Mouse (Mus musculus): ENCODE results near the gene Tbx2. TPM values are rescaled to one million over a fixed set of nuclear protein-coding genes. Genes with fewer than 3 reads are reported as not detected.
A peak's percentile ranks its signal among the peaks of the same experiment; 100 is the strongest.

Tbx2 gene
- total RNA-seq, 2 experiments from 2014 or later: 3.0 to 3.9 TPM

- DNase-seq (ENCODE audit: low spot score in 2 of 2): no peak
Observed at GRCm38 (mm10) chr11:85839258-85840030, 7.1 kb downstream of the Tbx2 start.

- DNase-seq (ENCODE audit: low spot score in 2 of 2): no peak
Observed at GRCm38 (mm10) chr11:85840031-85840802, 7.9 kb downstream of the Tbx2 start.

- DNase-seq (ENCODE audit: low spot score in 2 of 2): no peak
Observed at GRCm38 (mm10) chr11:85840803-85841145, 8.4 kb downstream of the Tbx2 start.

- DNase-seq (ENCODE audit: low spot score in 2 of 2): no peak
Observed at GRCm38 (mm10) chr11:85841211-85841681, 8.9 kb downstream of the Tbx2 start.

- DNase-seq (ENCODE audit: low spot score in 2 of 2): peak; percentile 74 to 83
Observed at GRCm38 (mm10) chr11:85841980-85842379, 9.6 kb downstream of the Tbx2 start.

- no peak for DNase-seq (ENCODE audit: low spot score in 2 of 2)
Observed at GRCm38 (mm10) chr11:85842596-85843346, 10.4 kb downstream of the Tbx2 start.

- DNase-seq (ENCODE audit: low spot score in 2 of 2): peak; percentile 71
Observed at GRCm38 (mm10) chr11:85843347-85843692, 11.0 kb downstream of the Tbx2 start.

GRCm38 (mm10) chr11:85844144-85844965 lies 12.0 kb downstream of the Tbx2 start:
- DNase-seq (ENCODE audit: low spot score in 2 of 2): peak; percentile 87 to 91

GRCm38 (mm10) chr11:85844971-85845370 lies 12.6 kb downstream of the Tbx2 start:
- DNase-seq (ENCODE audit: low spot score in 2 of 2): no peak

- no peak for DNase-seq (ENCODE audit: low spot score in 2 of 2)
Observed at GRCm38 (mm10) chr11:85845921-85846320, 13.6 kb downstream of the Tbx2 start.

GRCm38 (mm10) chr11:85846509-85846908 lies 14.2 kb downstream of the Tbx2 start:
- no peak for DNase-seq (ENCODE audit: low spot score in 2 of 2)

GRCm38 (mm10) chr11:85849037-85849436 lies 16.7 kb downstream of the Tbx2 start:
- DNase-seq (ENCODE audit: low spot score in 2 of 2): peak; percentile 71 to 76

- DNase-seq (ENCODE audit: low spot score in 2 of 2): no peak
Observed at GRCm38 (mm10) chr11:85850233-85850632, 17.9 kb downstream of the Tbx2 start, which contains the start of gene Gm11444. Gene Gm11444, minus strand, starts transcription at chr11:85850333.

- DNase-seq (ENCODE audit: low spot score in 2 of 2): peak; percentile 8 to 16
Observed at GRCm38 (mm10) chr11:85850758-85851157, 18.4 kb downstream of the Tbx2 start.

- DNase-seq (ENCODE audit: low spot score in 2 of 2): peak in 1 of 2 experiments; percentile 10
Observed at GRCm38 (mm10) chr11:85857997-85858698, 25.8 kb downstream of the Tbx2 start.

GRCm38 (mm10) chr11:85864363-85864762 lies 32.0 kb downstream of the Tbx2 start:
- DNase-seq (ENCODE audit: low spot score in 2 of 2): no peak

GRCm38 (mm10) chr11:85876059-85876788 lies 43.9 kb downstream of the Tbx2 start:
- no peak for DNase-seq (ENCODE audit: low spot score in 2 of 2)

- DNase-seq (ENCODE audit: low spot score in 2 of 2): no peak
Observed at GRCm38 (mm10) chr11:85884498-85884897, 52.1 kb downstream of the Tbx2 start.

- DNase-seq (ENCODE audit: low spot score in 2 of 2): no peak
Observed at GRCm38 (mm10) chr11:85885665-85886428, 53.5 kb downstream of the Tbx2 start, which contains the start of gene Tbx4. Gene Tbx4, plus strand, starts transcription at chr11:85886422.

Data from layer of hippocampus, postnatal 10 days (tissue).